Mouse (Mus musculus) embryo, embryonic 11 days (tissue): ENCODE results near the gene Ms4a12.
"Not testable (repeated sequence)": the region's sequence is repeated elsewhere in the genome, so short reads cannot be mapped to it uniquely, and the experiment has no call there.

Source experiments
- DNase-seq: peaks from one replicate; pipeline ENCODE4 v3.0.0-alpha.2; 2015

Gene Ms4a12

DNA sequence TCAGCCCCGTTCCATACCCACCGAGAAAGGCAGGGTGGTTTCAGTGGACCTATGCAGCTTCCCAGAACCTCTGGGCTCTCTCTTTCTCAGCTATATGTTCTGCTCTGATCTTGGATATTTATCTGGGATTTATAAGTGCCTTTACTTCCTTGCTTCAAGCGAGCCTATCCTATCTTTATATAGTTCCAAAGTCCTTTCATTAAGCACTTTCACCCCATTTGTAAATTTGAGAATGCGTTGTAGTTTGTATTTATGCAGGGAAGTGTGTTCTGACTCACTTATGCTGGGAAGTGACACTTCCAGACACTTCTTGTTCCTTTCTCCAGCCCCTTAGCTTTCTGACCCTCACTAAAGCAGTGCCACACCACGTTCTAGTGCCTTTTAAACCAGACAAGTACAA lies at the start of gene Ms4a12:
Ms4a12 (minus strand) TSS at position 101 of the 400 bp plus-strand sequence.
- DNase-seq: no peak

DNA sequence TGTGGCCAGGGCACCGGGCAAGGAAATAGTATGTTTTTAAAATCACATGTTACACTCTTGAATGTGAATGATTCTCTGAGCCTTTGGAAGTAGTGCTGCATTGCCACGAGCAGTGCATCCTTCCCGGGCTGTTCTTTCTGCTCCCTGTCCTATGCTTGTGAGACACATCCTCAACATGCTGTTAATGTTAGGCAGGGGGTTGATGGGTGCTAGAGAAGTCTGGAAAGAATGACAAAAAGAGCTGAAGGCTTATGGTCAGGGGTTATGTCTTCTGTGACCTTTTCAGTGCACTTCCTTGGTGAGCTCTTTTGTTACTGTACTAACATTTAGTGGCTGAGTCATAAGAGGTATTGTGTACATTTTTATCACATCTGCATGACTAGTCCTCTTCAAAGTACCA lies 48.0 kb upstream of the Ms4a12 start:
- no peak for DNase-seq

DNA sequence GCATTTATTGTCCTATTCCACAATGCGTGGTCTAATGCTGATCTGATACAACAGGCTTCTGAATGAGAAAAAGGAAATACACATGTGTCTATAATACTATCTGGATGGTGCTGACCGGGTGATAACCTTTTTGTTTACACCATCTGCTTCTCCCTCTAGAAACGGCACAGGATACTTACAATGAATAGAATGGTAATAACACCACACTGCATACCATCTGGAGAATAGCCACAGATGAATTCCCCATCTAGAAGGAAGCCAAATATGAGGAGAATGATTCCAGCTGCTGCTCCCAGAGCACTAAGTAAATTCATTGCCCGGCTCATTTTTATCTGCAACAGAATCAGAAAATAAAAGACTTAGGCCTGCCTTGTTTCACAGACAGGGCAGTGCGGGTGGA lies 44.2 kb upstream of the Ms4a12 start:
- DNase-seq: no peak

DNA sequence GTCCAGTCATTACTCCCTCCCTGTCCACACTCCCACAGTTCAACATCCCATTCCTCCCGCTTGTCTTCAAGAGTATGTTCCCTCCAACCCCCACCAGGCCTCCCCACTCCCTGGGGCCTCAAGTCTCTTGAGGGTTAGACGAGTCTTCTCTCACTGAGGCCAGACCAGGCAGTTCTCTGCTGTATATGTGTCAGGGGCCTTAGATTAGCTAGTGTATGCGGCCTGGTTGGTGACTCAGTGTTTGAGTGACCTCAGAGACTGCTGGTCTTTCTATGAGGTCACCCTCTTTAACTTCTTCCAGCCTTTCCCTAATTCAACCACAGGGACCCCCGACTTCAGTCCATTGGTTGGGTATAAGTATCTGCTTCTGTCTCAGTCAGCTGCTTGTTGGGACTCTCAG lies 34.7 kb upstream of the Ms4a12 start:
- no peak for DNase-seq

DNA sequence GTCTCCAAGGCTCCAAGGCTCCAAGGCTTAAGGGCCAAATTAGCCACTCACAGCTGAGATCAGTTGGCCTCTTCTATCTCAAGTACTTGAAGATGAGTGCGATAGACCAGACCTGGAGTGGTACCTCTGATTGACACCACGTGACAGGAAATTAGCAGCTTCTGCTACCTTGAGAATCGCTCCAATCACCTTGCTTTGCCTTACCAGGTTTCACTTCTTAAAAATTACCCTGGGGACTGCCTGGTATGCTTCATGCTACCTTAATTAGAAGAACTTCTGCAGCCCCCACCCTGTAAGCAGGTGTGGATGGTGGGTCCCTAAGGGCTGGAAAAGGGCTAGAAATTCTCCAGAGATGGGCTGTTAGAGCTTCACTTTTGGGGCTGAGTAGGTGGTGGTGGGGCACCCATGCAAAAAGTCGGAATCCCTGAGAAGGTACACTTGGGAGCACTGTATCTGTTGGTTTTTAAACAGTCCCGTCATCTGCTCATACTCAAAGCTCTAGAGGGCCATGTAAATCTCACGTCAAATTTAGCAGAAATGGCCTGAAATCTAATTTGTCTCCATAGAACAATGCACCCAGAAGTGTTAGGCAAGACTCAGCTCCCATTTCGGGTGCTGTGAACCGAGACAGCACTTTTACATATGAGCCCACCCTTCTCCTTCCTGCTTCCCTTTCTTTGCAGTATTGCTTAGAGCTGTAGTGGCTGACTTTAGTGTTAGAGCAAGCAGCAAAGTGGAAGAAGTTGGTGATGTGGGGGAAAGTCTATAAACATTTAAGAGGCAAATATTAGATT lies 34.0 kb upstream of the Ms4a12 start, which contains the start of gene Ms4a1:
Ms4a1 (minus strand) TSS at position 190 of the 794 bp plus-strand sequence.
- DNase-seq: no peak

DNA sequence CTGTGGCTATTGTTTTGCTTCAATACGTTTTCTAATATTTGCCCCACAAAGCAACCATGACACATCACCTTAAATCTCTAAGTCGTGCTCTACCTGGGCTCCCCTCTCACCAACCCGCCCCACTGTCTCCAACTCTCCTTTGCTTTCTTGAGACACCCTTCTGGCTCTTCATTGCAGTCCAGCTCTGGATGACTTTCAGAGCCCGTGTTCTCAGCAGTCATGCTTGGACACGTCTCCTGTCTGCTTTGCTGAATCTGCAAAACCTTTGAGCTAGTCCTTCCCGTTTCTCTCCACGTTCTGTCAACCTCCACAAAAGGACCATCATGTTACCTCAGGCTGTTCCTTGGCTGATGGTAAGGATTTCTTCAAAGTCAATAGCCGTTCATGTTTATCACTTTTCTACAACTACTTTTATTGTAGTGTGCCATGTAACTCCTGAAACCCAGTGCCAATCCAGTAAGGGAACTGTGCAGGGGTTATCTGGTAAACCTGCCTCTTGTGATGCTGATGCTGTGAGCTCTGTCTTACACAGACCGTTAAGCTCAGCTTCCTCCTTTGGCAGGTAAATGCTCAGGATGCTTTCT lies 32.4 kb upstream of the Ms4a12 start:
- DNase-seq: no peak

DNA sequence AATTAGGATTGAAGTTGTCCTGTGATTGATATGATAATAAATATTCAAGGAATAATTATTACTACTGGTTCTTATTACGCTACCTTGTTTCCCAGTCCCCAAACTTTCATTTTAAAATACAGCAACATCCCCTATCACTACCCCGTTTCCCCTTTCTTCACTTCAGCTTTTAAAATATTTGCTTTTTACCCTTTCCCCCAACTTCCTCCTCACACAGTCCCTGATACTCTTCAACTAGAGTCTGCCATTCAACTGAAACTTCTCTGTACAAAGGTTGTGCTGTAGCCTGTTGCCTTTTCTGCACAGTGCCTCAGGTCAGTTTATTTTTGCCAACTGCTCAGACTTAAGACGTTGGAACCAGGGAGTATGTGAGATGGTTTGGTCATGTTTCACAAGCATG lies 31.3 kb upstream of the Ms4a12 start:
- DNase-seq: no peak

DNA sequence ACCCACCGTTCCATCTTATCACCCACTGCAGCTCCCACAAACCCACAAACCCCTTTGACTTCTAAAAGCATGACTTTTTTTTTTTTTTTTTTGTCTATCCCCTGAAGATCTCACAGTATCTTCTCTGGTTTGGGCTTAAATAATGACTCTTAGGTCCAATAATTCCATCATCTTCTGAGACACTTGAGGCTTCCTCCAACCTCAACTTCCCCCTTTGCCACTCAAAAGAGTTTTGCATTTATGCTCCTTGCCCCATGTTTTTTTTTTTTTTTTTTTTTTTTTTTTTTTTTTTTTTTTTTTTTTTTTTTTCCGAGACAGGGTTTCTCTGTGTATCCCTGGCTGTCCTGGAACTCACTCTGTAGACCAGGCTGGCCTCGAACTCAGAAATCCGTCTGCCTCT lies 30.7 kb upstream of the Ms4a12 start:
- DNase-seq: not testable (repeated sequence)

DNA sequence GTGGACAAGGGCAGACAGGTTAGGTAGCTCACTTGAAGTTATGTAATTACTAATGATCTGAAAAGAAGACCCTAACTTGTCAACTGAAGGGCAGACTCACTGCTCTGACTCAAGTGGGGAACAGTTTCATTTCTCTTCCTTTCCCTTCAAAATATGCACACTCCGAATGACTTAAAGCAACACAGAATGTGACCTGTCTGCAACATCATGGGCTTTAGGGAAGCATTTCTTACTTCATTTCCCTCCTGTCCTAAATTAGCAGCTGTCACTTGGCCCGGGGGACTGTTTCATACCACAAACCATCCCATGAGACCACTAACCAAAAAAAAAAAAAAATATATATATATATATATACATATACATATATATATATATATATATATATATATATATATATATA lies 29.3 kb upstream of the Ms4a12 start:
- no peak for DNase-seq

DNA sequence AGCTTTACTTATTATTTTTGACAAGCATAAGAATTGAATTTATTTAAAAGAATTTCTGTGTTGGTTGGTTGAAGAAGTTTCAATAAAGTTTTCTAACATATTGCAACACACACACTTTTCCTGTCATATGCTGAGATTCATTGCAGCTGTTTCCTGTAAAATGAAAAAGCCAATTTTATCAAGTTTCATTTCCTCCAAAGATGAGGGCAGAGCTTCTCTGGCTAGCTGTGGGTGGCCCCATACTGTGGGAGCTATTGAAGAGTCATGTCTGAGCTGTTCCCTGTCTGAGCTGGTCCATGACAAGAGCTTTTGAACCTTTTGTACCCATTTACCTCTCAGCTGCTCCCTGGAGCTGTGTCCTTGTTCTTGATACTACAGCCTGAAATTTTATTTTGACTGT lies 12.0 kb upstream of the Ms4a12 start:
- DNase-seq: no peak

DNA sequence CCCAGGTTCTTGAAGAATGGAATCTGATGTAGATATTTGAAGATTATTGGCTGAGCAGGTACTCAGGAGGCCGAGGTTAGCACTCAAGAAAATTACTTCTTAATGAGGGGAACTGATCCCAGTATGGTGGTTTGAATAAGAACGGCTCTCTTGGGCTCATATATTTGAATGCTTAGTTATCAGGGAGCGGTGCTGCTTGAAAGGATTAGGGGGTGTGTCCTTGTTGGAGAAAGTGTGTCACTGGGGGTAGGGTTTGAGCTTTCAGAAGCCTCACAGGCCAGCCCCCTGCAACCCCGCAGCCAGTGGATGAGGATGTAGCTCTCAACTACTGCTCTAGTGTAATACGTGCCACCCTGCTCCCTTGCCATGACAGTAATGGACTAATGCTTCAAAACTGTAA lies 10.3 kb upstream of the Ms4a12 start:
- DNase-seq: no peak

DNA sequence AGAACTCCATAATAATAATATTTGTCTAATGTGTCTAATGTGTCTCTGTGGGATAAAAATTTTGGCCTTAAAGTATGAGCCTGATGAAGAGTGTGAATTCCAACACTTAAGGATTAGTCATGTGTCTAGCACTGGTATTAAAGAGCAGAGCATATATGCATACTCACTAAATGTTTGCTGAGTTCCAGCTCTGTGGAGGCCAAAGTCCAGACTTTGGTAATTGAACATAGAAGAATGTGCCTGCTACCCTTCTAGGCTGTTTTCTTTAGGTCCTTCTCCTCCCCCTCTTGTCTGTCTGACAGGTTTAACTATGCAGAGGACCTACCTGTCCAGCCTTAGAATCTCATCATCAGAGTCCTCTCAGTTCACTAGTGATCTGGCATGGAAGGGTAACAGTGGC lies 3.6 kb upstream of the Ms4a12 start:
- DNase-seq: no peak

DNA sequence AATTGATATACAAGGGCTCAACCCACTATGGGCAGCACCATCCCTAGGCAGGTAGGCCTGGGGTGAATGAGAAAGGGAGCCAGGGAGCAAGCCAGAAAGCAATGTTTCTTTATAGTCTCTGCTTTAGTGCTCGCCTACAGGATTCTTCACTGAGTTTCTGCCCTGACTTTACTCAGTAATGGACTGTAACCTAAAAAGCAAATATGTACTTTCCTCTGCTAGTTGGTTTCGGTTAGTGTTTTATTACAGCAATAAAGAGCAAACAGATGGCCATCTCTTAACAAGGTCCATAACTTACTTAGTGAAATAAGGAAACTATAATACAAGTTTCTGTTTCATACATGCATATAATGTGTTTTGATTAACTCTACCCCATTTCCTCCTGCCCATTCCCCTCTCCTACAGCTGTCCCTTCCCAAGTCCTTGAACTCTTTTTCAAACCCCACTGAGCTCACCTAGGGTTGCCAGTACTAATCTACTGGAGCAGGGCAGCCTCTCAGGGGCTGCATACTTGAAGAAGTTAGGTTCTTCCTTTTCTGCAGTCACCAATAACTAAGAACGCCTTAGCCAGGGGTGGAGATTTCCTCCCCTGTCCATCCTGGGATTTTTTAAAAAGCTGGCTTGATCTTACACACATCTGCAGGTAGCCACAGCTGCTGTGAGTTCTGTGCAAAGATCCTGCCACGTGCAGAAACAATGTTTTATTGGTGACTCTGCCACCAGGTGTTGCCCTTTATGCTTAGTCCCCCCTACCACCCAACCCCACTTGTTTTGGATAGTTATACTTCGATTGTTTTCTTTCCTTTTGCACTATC lies 2.9 kb upstream of the Ms4a12 start:
- no peak for DNase-seq

DNA sequence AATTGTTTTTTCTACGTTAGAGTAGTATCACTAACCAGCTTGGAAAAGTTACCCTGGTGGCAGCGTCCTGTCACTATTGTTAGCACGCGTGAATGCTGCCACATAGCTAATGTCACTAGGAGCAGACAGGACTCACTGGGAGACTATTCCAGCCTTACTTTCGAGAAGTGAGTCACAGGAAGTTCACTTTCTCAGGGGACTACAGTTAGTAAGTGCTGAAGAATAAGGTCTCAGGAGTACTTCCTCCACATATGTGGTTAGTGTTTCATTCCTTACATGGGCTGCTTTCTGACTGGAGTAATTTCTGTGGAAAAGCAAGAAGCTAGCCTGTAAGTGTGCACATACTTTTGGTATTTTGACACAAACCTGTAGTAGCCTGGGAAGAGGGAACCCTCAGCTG lies 2.0 kb upstream of the Ms4a12 start:
- no peak for DNase-seq

DNA sequence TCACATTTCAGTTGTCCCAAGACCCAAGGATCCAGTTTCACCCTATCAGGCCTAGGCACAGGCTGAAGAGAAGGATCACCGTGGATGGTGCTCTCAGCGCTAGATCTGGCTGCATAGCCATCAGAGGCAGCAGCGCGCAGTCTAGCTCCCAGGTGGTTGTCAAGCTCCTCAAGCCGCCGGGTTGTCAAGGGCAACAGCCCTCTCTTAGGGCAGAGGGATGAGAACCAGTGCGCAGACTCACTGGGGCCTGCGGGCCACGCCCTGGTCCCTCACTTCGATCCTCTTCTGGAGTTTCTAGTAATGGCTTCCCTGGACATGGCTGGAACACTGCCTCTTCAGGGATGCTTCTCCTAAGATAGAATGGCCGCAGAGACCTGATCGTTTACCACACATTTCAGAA lies 35.7 kb downstream of the Ms4a12 start, which contains the start of gene Ms4a13:
Ms4a13 (minus strand) TSS at position 192 of the 400 bp plus-strand sequence.
- peak; percentile 1 for DNase-seq

DNA sequence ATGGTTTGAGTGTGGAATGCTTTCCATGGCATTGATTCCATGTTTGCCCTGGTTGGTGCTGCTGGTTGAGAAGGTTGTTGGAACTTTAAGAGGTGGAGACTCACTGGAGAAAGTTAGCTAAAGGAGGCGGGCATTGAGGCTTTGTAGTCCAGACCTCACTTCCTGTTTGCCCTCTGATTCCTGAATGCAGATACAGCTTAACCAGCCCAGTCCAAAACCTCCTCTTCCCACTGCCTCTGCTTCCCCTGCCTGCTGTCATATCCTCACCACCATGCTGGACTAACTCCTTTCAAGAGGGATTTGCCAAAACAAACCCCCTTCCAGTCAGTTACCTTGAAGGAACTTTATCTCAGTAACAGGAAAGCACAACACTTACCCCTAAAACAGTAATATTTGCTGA lies 39.7 kb downstream of the Ms4a12 start:
- DNase-seq: no peak

DNA sequence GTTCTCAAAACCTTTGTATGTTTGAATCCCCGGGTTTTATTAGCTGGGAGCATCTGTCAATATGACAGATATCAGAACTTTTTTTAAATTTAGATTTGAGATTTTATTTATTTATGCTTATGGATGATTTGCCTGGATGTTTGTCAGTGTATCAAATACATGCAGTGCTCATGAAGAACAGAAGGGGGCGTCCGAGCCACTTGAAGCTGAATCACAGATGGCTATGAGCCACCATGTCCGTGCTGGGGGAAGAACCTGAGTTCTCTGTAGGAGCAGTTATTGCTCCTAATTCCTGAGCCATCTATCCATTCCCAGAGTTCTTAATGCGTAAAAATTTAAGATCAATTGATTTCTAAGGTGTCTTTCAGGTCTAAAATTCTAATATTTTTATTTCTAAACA lies 48.1 kb downstream of the Ms4a12 start:
- DNase-seq: peak; percentile 10

DNA sequence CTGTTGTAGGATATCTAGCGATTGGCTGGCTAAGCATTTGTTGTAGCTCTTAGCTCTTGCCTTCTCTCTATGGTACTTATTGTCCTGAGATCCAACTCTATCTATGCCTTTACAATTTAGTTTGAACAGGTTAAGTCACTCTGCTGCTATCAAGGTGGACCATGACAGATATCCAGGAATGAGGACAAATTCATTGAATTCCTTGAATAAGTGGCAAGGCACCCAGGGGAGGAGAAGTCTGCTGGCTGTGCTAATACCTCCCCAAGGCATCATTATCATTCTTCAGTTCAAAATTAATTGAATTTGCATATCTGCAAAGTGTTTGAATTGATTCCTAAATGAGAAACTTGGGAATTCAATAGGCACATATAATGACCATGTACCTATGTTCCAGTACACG lies 54.8 kb downstream of the Ms4a12 start:
- DNase-seq: no peak

DNA sequence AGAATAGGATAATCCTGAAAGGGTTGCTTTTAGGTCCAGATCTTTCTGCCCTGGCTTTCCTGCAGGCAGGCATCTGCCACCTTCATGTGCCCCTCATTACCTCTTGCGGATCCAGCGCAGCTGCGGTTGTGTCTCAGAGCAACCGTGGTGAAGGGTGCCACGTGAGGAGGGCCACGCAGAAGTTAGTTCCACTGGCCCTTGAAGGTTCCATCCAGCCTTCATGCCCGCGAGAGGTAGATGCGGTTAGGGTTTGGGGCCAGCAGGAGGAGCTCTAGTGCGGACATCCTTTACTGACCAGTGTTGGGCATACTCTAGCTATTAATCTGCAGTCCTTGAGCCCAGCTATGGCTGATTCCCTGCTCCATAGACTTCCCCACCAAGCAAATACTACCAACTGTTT lies 67.1 kb downstream of the Ms4a12 start, which contains the start of gene 1700025F22Rik:
1700025F22Rik (minus strand) TSS at position 149 of the 400 bp plus-strand sequence.
- DNase-seq: peak; percentile 4
